ENCODE assay signal across 7 mouse cellular contexts in genomic region chr19:4113806-4114230, GRCm38 (mm10). TPM values are rescaled to one million over a fixed set of nuclear protein-coding genes. Genes with fewer than 3 reads are reported as not detected.
DNase-seq lines count a peak whose midpoint lies in the region; ATAC-seq lines count a peak whose summit lies in the region.

No protein-coding gene starts in this region.

- DNase-seq in CD8-positive naive resting alpha-beta T cell, adult 2 months (ENCODE audit: low read depth in 2 of 2, low spot score in 2 of 2): peak; percentile 57 to 60
- DNase-seq in adrenal gland, adult 8-10 months: peak; percentile 59
- DNase-seq in thymus, postnatal 25 days: peak; percentile 48
- no peak for DNase-seq in embryo, embryonic 11 days
- no peak for DNase-seq in embryo, embryonic 10 days (ENCODE audit: low spot score)

- no peaks in the 10 kb centered on the region for H3K27me3 ChIP-seq in intestine, embryonic 15.5 days (replicated peaks)
- no peaks in the 10 kb centered on the region for H3K27me3 ChIP-seq in lung, embryonic 16.5 days (ENCODE audit: control insufficient read depth, insufficient read depth, low read depth, low read length)

- peak overlapping the region; percentile 76 for H3K27ac ChIP-seq in intestine, embryonic 15.5 days
- H3K27ac ChIP-seq in lung, embryonic 16.5 days (ENCODE audit: low read length): peak overlapping the region; percentile 44; the same call in 1 of the 2 replicates

- no peak overlapping the region for H3K4me3 ChIP-seq in intestine, embryonic 15.5 days (replicated peaks)
- H3K4me3 ChIP-seq in lung, embryonic 16.5 days (ENCODE audit: low read length): no peak overlapping the region

- H3K36me3 ChIP-seq in intestine, embryonic 15.5 days: peaks cover 22% of the 10 kb centered on the region; the same call in 1 of the 2 replicates
- H3K36me3 ChIP-seq in lung, embryonic 16.5 days (ENCODE audit: control insufficient read depth, insufficient read depth, low read length): peaks cover 21% of the 10 kb centered on the region

- no peak overlapping the region; the same call in 1 of the 2 replicates for H3K9ac ChIP-seq in intestine, embryonic 15.5 days
- H3K9ac ChIP-seq in lung, embryonic 16.5 days (ENCODE audit: low read length): no peak overlapping the region

- H3K9me3 ChIP-seq in intestine, embryonic 15.5 days: no peaks in the 10 kb centered on the region
- H3K9me3 ChIP-seq in lung, embryonic 16.5 days (ENCODE audit: control insufficient read depth, low read length): no peaks in the 10 kb centered on the region

- 15% methylated on average over 5 of the region's 5 CpGs for WGBS in intestine, embryonic 15.5 days
- WGBS in lung, embryonic 16.5 days: 23% methylated on average over 5 of the region's 5 CpGs

- H3K4me1 ChIP-seq in intestine, embryonic 15.5 days (replicated peaks): peaks cover 23% of the 10 kb centered on the region
- no peaks in the 10 kb centered on the region for H3K4me1 ChIP-seq in lung, embryonic 16.5 days (replicated peaks; ENCODE audit: control insufficient read depth, insufficient read depth, low read length)

- peak; percentile 83 for ATAC-seq in intestine, embryonic 15.5 days
- peak; percentile 47 for ATAC-seq in lung, embryonic 16.5 days (ENCODE audit: low read depth)

- peak overlapping the region; percentile 30 for H3K4me2 ChIP-seq in intestine, embryonic 15.5 days (replicated peaks)
- H3K4me2 ChIP-seq in lung, embryonic 16.5 days (ENCODE audit: low read depth, low read length): no peak overlapping the region

RNA-seq across cellular contexts. Expression of gene Aip, which starts 11.8 kb away (rescaled TPM):
- 100 to 1,000 TPM; 129 to 143 (median 134) TPM for total RNA-seq in adrenal gland, adult 8-10 months (2022)
- 75.0 and 80.7 TPM in 2 replicates for polyA plus RNA-seq in intestine, embryonic 15.5 days (2015; fragmentation: Nextera tagmentation; extraction: Ambion mirVana)
- 102 TPM in 2 replicates for polyA plus RNA-seq in lung, embryonic 16.5 days (2015; fragmentation: Nextera tagmentation; extraction: Ambion mirVana)

RNA-seq across cellular contexts. Expression of gene Pitpnm1, which starts 14.0 kb away (rescaled TPM):
- 100 to 1,000 TPM in 1 of 4 experiments, 10 to 100 TPM in 3; 57.1 to 119 (median 84.1) TPM for total RNA-seq in adrenal gland, adult 8-10 months (2022)
- 13.8 and 20.9 TPM in 2 replicates for polyA plus RNA-seq in intestine, embryonic 15.5 days (2015; fragmentation: Nextera tagmentation; extraction: Ambion mirVana)
- polyA plus RNA-seq in lung, embryonic 16.5 days (2015; fragmentation: Nextera tagmentation; extraction: Ambion mirVana): 12.6 and 14.4 TPM in 2 replicates

RNA-seq across cellular contexts. Expression of gene Cdk2ap2, which starts 16.8 kb away (rescaled TPM):
- 100 to 1,000 TPM; 100 to 146 (median 129) TPM for total RNA-seq in adrenal gland, adult 8-10 months (2022)
- polyA plus RNA-seq in intestine, embryonic 15.5 days (2015; fragmentation: Nextera tagmentation; extraction: Ambion mirVana): 127 and 147 TPM in 2 replicates
- polyA plus RNA-seq in lung, embryonic 16.5 days (2015; fragmentation: Nextera tagmentation; extraction: Ambion mirVana): 111 and 128 TPM in 2 replicates

RNA-seq across cellular contexts. Expression of gene Gpr152, which starts 25.8 kb away (rescaled TPM):
- total RNA-seq in adrenal gland, adult 8-10 months (2022): under 1 TPM in 2 of 4 experiments, not detected in 2; 0.06 to 0.08 TPM
- not detected in 2 replicates for polyA plus RNA-seq in intestine, embryonic 15.5 days (2015; fragmentation: Nextera tagmentation; extraction: Ambion mirVana)
- polyA plus RNA-seq in lung, embryonic 16.5 days (2015; fragmentation: Nextera tagmentation; extraction: Ambion mirVana): not detected in 2 replicates

RNA-seq across cellular contexts. Expression of gene Cabp4, which starts 30.0 kb away (rescaled TPM):
- total RNA-seq in adrenal gland, adult 8-10 months (2022): under 1 TPM; 0.23 to 0.59 (median 0.39) TPM
- polyA plus RNA-seq in intestine, embryonic 15.5 days (2015; fragmentation: Nextera tagmentation; extraction: Ambion mirVana): 0.09 and 0.19 TPM in 2 replicates
- 0.16 TPM in 1 of 2 replicates, not detected in the other for polyA plus RNA-seq in lung, embryonic 16.5 days (2015; fragmentation: Nextera tagmentation; extraction: Ambion mirVana)

Comparison
In these comparisons a context has a peak if more than half of its experiments do, and no peak if none do; other contexts are left out.
1. DNase-seq: peak in CD8-positive naive resting alpha-beta T cell, adult 2 months (2 of 2), adrenal gland, adult 8-10 months (single experiment) and thymus, postnatal 25 days (single experiment); none in embryo, embryonic 11 days (single experiment) and embryo, embryonic 10 days (single experiment).